Mouse (Mus musculus) brain, embryonic 18.5 days (tissue): ENCODE measurements around the gene Pde4d.

Experiments used
- DNase-seq: peaks from one replicate; pipeline ENCODE4 v3.0.0-alpha.2; 2012; ENCODE audit warnings: low read depth, low spot score

Gene Pde4d

GRCm38 (mm10) chr13:108489825-108490224 lies 40.1 kb downstream of the Pde4d start:
- DNase-seq, result no peak

- no peak for DNase-seq
These were observed 41.1 kb downstream of the Pde4d start for GRCm38 (mm10) chr13:108490872-108491271.

- no peak for DNase-seq
These were observed 43.1 kb downstream of the Pde4d start for GRCm38 (mm10) chr13:108492886-108493285.

- DNase-seq, result no peak
These were observed 44.6 kb downstream of the Pde4d start for GRCm38 (mm10) chr13:108494365-108494764.

GRCm38 (mm10) chr13:108497768-108498167 lies 48.0 kb downstream of the Pde4d start:
- no peak for DNase-seq

GRCm38 (mm10) chr13:108498247-108498743 lies 48.5 kb downstream of the Pde4d start:
- DNase-seq, result no peak

GRCm38 (mm10) chr13:108498773-108499313 lies 49.1 kb downstream of the Pde4d start:
- no peak for DNase-seq

- DNase-seq, result no peak
These were observed 51.6 kb downstream of the Pde4d start for GRCm38 (mm10) chr13:108501386-108501785.

GRCm38 (mm10) chr13:108524548-108524947 lies 74.8 kb downstream of the Pde4d start:
- no peak for DNase-seq

GRCm38 (mm10) chr13:108524969-108525368 lies 75.2 kb downstream of the Pde4d start:
- DNase-seq, result no peak

GRCm38 (mm10) chr13:108526258-108527007 lies 76.7 kb downstream of the Pde4d start:
- DNase-seq, result no peak

GRCm38 (mm10) chr13:108527090-108527770 lies 77.5 kb downstream of the Pde4d start:
- no peak for DNase-seq

GRCm38 (mm10) chr13:108528343-108528742 lies 78.6 kb downstream of the Pde4d start:
- DNase-seq, result no peak

- no peak for DNase-seq
These were observed 83.1 kb downstream of the Pde4d start for GRCm38 (mm10) chr13:108532875-108533274.

GRCm38 (mm10) chr13:108536436-108536835 lies 86.7 kb downstream of the Pde4d start:
- DNase-seq, result no peak

GRCm38 (mm10) chr13:108536951-108537350 lies 87.2 kb downstream of the Pde4d start:
- no peak for DNase-seq

GRCm38 (mm10) chr13:108538760-108539369 lies 89.1 kb downstream of the Pde4d start:
- no peak for DNase-seq

- DNase-seq, result no peak
These were observed 91.7 kb downstream of the Pde4d start for GRCm38 (mm10) chr13:108541488-108541887.

- DNase-seq, result no peak
These were observed 92.6 kb downstream of the Pde4d start for GRCm38 (mm10) chr13:108542342-108542761.

GRCm38 (mm10) chr13:108552288-108552687 lies 102.5 kb downstream of the Pde4d start:
- no peak for DNase-seq

- no peak for DNase-seq
These were observed 103.2 kb downstream of the Pde4d start for GRCm38 (mm10) chr13:108552995-108553394.

- no peak for DNase-seq
These were observed 105.2 kb downstream of the Pde4d start for GRCm38 (mm10) chr13:108554901-108555300.
